Mouse (Mus musculus) heart, postnatal 14 days (tissue): ENCODE measurements at regions not wholly inside any gene's neighbourhood (a gene's known extent, or its start where the extent isn't known, plus 50 kb on each side); places are given as distances from the start of the nearest gene placed in this dataset.
A peak's percentile ranks its signal among the peaks of the same experiment; 100 is the strongest.

Source experiments
- DNase-seq, 2 experiments: peaks; one replicate each; pipeline ENCODE4 v3.0.0; 2021 to 2022
- intact Hi-C: fragments of 180-260 bp; cut with DNase I; formaldehyde crosslinking; loops from one replicate; pipeline ENCODE4 v1.15.1; 2025

- intact Hi-C loops, result no loop called here
- no peak for DNase-seq
Measured at GRCm38 (mm10) chr4:124451131-124451530, 159.5 kb downstream of the 3100002H09Rik start.

GRCm38 (mm10) chr4:124446615-124447014 lies 164.0 kb downstream of the 3100002H09Rik start:
- intact Hi-C loops, result no loop called here
- peak; percentile 3 to 11 for DNase-seq

- intact Hi-C loops, result no loop called here
- DNase-seq, result no peak
Measured at GRCm38 (mm10) chr4:124443613-124444108, 166.9 kb downstream of the 3100002H09Rik start.

GRCm38 (mm10) chr4:124443130-124443503 lies 167.5 kb downstream of the 3100002H09Rik start:
- intact Hi-C loops, result no loop called here
- DNase-seq, result no peak

- intact Hi-C loops, result no loop called here
- no peak for DNase-seq
Measured at GRCm38 (mm10) chr4:124442491-124443129, 168.0 kb downstream of the 3100002H09Rik start.

- DNase-seq, result no peak
- intact Hi-C loops, result no loop called here
Measured at GRCm38 (mm10) chr4:124441737-124442487, 168.7 kb downstream of the 3100002H09Rik start.

GRCm38 (mm10) chr4:124435040-124435434 lies 175.6 kb downstream of the 3100002H09Rik start:
- no peak for DNase-seq
- intact Hi-C loops, result no loop called here

- intact Hi-C loops, result no loop called here
Measured at GRCm38 (mm10) chr4:124434059-124435039, 176.3 kb downstream of the 3100002H09Rik start.

GRCm38 (mm10) chr4:124433506-124433905 lies 177.1 kb downstream of the 3100002H09Rik start:
- peak in 1 of 2 experiments; percentile 10 for DNase-seq
- intact Hi-C loops, result no loop called here

More at GRCm38 (mm10) chr4:124434059-124435039, 176.3 kb downstream of the 3100002H09Rik start:
- DNase-seq, result peak; percentile 20 to 33

GRCm38 (mm10) chr4:124431193-124431592 lies 179.4 kb downstream of the 3100002H09Rik start:
- intact Hi-C loops, result no loop called here
- DNase-seq, result no peak

- intact Hi-C loops, result no loop called here
- no peak for DNase-seq
Measured at GRCm38 (mm10) chr4:124428844-124429243, 181.8 kb downstream of the 3100002H09Rik start.

GRCm38 (mm10) chr4:124422406-124422805 lies 188.2 kb downstream of the 3100002H09Rik start:
- no peak for DNase-seq
- intact Hi-C loops, result no loop called here

GRCm38 (mm10) chr4:124418431-124418830 lies 192.2 kb downstream of the 3100002H09Rik start:
- intact Hi-C loops, result no loop called here
- no peak for DNase-seq

- DNase-seq, result no peak
- intact Hi-C loops, result no loop called here
Measured at GRCm38 (mm10) chr4:124417176-124417575, 193.4 kb downstream of the 3100002H09Rik start.

- no peak for DNase-seq
- intact Hi-C loops, result no loop called here
Measured at GRCm38 (mm10) chr4:124416266-124416665, 194.3 kb downstream of the 3100002H09Rik start.

GRCm38 (mm10) chr4:124414386-124414785 lies 196.2 kb downstream of the 3100002H09Rik start:
- intact Hi-C loops, result no loop called here
- DNase-seq, result no peak

- intact Hi-C loops, result no loop called here
- DNase-seq, result no peak
Measured at GRCm38 (mm10) chr4:124409279-124409678, 201.3 kb downstream of the 3100002H09Rik start.

- no peak for DNase-seq
- intact Hi-C loops, result no loop called here
Measured at GRCm38 (mm10) chr4:124402075-124402474, 208.5 kb downstream of the 3100002H09Rik start.

GRCm38 (mm10) chr4:124400741-124401140 lies 209.9 kb downstream of the 3100002H09Rik start:
- intact Hi-C loops, result no loop called here
- no peak for DNase-seq

- intact Hi-C loops, result no loop called here
- DNase-seq, result no peak
Measured at GRCm38 (mm10) chr4:124400136-124400675, 210.4 kb downstream of the 3100002H09Rik start.
